Mouse (Mus musculus) testis, adult 2 months (tissue): Measurements from ENCODE around the gene Ttc30a1. TPM values are rescaled to one million over a fixed set of nuclear protein-coding genes. Genes with fewer than 3 reads are reported as not detected.
"Not testable (repeated sequence)": the region's sequence is repeated elsewhere in the genome, so short reads cannot be mapped to it uniquely, and the experiment has no call there.

ENCODE experiments used
- H3K27ac ChIP-seq: fragments of 200-500 bp; 2 replicates; pipeline ENCODE4 v1.5.1; 2012; ENCODE audit warnings: low read depth, low read length; ENCODE audit not compliant: control insufficient read depth, insufficient read depth
- H3K27me3 ChIP-seq: fragments of 200-500 bp; 2 replicates; pipeline ENCODE4 v1.6.1; 2012; ENCODE audit warnings: mild to moderate bottlenecking, low read length, moderate library complexity; ENCODE audit not compliant: control insufficient read depth, insufficient read depth
- H3K36me3 ChIP-seq: fragments of 200-500 bp; 2 replicates; pipeline ENCODE4 v1.6.1; 2012; ENCODE audit warnings: mild to moderate bottlenecking, low read length; ENCODE audit not compliant: control insufficient read depth, insufficient read depth
- H3K4me1 ChIP-seq: fragments of 200-500 bp; 2 replicates; pipeline ENCODE4 v1.6.1; 2012; ENCODE audit warnings: low read length; ENCODE audit not compliant: control insufficient read depth, insufficient read depth
- H3K4me3 ChIP-seq: fragments of 200-500 bp; 2 replicates; pipeline ENCODE4 v1.5.1; 2012; ENCODE audit warnings: low read depth, mild to moderate bottlenecking, low read length, moderate library complexity, mixed read lengths; ENCODE audit not compliant: control insufficient read depth
- CTCF ChIP-seq: fragments of 200-500 bp; IDR thresholded peaks from 2 replicates; pipeline ENCODE4 v1.5.1; 2012; ENCODE audit warnings: low read depth, mild to moderate bottlenecking, inconsistent platforms, low read length, moderate library complexity; ENCODE audit not compliant: control insufficient read depth, insufficient read depth, insufficient replicate concordance
- POLR2A ChIP-seq: fragments of 200-500 bp; IDR thresholded peaks from 2 replicates; pipeline ENCODE4 v1.6.1; 2012; ENCODE audit warnings: low read depth, mild to moderate bottlenecking, inconsistent platforms, low read length, moderate library complexity; ENCODE audit not compliant: control insufficient read depth
- polyA plus RNA-seq: library from polyadenylated mRNA; depleted of rRNA; stranded (reverse); fragments of >200 nt; gene quantifications from 2 replicates; pipeline ENCODE4 v1.2.3, GENCODE M21; 2012

The Ttc30a1 gene
- polyA plus RNA-seq, 1 experiment, result 12.3 TPM

DNA sequence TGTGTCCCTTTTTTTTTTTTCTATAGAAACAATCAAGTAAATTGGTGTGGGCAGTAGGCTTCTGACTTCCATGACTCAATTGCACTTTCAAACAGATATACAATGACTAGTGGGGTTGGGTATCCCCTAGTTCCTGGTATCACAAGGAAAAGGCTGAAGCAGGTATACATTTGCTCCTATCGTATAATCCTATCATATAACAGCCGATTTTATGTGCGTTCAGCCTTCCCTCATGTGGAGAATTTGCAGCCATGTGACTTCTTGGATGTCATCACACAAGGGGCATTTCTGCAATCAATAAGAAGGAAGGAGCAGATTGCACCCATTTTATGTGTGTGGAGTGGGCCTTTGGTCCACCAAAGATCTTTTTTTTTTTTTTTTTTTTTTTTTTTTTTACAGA lies 1.3 kb upstream of the Ttc30a1 start:
- H3K27ac ChIP-seq, result no peak overlapping the region
- TF ChIP-seq CTCF, result no peak
- no peak for TF ChIP-seq POLR2A
- no peak overlapping the region for H3K4me3 ChIP-seq
- H3K27me3 ChIP-seq, result no peaks in the 10 kb centered on the region
- H3K36me3 ChIP-seq, result no peaks in the 10 kb centered on the region
- no peaks in the 10 kb centered on the region; the same call in 1 of the 2 replicates for H3K4me1 ChIP-seq

DNA sequence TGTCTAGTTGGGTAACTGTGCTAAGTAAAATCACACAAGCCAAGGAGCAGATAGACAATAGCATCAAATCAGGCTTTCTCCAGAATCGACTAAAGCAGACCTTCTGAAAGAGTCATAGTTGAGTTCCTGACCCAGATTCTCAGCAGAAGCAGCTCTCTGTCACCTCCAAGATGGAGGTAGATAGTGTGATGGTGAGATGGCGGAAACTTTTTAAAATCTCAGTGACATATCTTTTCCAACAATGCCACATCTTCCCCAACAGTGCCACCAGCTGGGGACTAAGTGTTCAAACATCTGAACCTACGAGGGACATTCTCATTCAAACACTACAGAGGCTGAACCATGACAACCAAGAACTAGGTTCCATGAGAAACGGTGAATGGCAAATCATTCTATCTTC lies 859 bp upstream of the Ttc30a1 start:
- Histone ChIP-seq H3K4me1 (no peaks in the 10 kb centered on the region; the same call in 1 of the 2 replicates), H3K27ac (no peak overlapping the region; the same call in 1 of the 2 replicates), H3K27me3 (no peaks in the 10 kb centered on the region), H3K4me3 (peak overlapping the region; percentile 30; the same call in 1 of the 2 replicates), H3K36me3 (no peaks in the 10 kb centered on the region)
- TF ChIP-seq POLR2A (no peak), CTCF (no peak)

DNA sequence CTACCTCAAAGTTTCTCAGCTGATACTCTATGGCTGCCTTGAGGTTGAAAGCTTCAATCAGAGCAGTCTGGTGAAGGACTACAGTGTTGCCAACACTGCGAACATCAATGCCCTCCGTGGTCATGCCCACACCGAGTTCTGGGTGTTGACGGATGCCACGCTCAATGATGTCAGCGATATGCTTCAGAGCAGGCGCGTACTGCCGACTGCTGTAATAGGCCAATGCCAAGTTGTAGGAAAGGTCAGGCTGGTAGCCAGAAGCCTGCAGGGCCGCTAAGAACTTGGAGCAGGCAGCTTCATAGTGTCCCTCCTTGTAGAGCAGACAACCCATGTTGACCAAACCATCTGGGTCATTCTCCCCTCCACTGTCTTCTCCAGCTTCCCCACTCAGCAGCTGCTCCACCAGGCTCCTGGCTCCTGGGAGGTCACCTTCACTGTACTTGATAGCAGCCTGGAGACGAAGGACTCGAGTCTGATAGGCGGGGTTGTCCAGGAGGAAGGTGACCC lies 781 bp downstream of the Ttc30a1 start:
- not testable (repeated sequence) for H3K27me3 ChIP-seq

DNA sequence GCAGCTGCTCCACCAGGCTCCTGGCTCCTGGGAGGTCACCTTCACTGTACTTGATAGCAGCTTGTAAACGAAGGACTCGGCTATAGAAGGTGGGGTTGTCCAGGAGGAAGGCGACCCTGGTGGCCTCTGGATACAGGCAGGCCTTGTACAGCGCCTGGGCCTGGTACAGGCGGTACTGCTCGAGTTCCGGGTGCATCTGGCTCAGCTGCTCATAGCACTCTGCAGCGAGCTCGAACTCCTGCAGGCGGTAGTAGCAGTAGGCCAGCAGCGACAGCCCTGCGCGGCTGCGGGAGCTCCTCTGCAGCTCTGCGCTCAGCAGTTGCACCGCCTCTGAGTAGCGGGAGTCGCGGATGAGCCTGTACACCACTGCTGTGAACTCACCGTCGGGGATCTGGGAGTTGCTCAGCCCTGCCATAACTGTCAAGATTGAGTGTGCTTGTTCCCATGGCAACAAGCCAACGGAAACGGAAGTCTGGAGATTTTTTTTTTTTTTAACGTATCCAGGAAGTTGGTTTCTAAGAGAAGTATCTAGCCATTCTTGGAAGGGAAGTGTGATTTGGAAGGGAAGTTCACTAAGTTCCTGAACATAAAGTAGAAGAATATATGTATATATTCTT lies 3.9 kb downstream of the Ttc30a1 start, which contains the start of gene Ttc30a2:
Gene Ttc30a2, minus strand, starts transcription at position 419 of the 617 bp plus-strand sequence.
- H3K4me1 ChIP-seq, H3K27me3 ChIP-seq, H3K36me3 ChIP-seq: not testable (repeated sequence)
- TF ChIP-seq POLR2A, result peak; percentile 58; the same call in 1 of the 2 replicates
- H3K27ac ChIP-seq, result peak within 1 kb of the TSS; percentile 87
- peak within 1 kb of the TSS; percentile 86 for H3K4me3 ChIP-seq

More for the DNA sequence above, 781 bp downstream of the Ttc30a1 start:
- H3K36me3 ChIP-seq, H3K4me1 ChIP-seq: not testable (repeated sequence)
- Histone ChIP-seq H3K4me3 (peak overlapping the region; percentile 88), H3K27ac (peak overlapping the region; percentile 96)

DNA sequence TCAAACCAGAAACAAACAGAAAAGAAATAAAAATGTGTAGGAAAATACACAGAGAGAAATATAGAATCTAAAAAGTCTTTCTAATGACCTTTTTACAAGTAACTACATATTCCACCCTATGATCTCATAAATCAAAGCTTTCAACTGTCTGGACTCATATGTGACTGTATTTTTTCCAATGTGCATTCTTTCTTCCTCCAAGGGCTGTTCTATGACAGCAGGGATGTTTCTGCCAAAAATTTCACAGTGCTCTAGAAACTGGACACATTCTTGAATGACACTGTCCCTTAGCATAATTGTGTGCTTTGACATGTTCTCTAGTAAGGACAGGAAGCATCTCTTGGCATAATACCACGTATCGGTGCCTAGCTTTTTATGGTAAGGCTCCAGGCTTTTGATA lies 5.7 kb downstream of the Ttc30a1 start:
- H3K4me3 ChIP-seq, H3K27me3 ChIP-seq, H3K36me3 ChIP-seq, H3K27ac ChIP-seq, H3K4me1 ChIP-seq: not testable (repeated sequence)

DNA sequence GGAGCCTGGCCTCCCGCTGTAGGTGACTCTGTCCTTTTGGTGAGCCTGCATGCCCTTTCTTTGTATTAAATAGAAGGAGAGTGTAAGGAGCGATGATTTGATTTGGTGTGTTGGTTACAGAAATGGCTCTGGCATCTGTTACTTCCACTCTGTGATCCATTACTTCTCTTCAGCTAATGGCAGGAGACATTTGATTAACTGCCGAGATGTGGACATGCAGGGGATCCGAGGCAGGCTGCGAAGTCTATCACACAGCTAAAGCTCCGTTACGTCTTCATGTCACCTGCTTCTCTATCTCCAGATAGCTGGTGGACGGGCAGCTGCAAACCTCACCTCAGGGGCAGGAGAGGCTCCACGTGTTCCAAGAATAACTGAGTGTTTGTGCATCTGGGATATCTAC lies 7.6 kb downstream of the Ttc30a1 start:
- no peaks in the 10 kb centered on the region for H3K4me1 ChIP-seq
- no peak overlapping the region for H3K4me3 ChIP-seq
- TF ChIP-seq POLR2A, result no peak
- TF ChIP-seq CTCF, result no peak
- H3K27ac ChIP-seq, result no peak overlapping the region
- no peaks in the 10 kb centered on the region for H3K27me3 ChIP-seq
- no peaks in the 10 kb centered on the region for H3K36me3 ChIP-seq

DNA sequence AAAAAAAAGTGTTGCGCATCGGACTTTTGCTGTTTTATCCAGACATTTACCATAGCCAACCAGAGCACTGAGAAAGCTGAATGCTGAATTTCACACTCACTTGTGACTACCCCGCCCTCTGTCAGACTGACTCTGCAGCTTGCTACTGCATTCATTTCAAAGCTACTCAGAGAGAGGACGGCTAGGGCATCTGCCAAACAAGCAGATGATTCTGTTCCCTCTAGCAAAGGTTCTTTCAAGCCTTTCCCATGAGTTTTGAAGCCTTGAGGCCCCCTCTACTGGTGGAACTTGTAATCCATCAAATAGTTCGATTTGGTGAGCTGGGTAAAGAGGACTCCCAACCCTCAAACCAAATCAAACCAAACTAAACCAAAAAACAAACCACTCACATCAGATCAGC lies 16.8 kb downstream of the Ttc30a1 start:
- Histone ChIP-seq H3K27ac (no peak overlapping the region), H3K4me3 (no peak overlapping the region), H3K27me3 (no peaks in the 10 kb centered on the region), H3K36me3 (no peaks in the 10 kb centered on the region), H3K4me1 (peaks cover 5% of the 10 kb centered on the region)
- no peak for TF ChIP-seq CTCF
- TF ChIP-seq POLR2A, result no peak

DNA sequence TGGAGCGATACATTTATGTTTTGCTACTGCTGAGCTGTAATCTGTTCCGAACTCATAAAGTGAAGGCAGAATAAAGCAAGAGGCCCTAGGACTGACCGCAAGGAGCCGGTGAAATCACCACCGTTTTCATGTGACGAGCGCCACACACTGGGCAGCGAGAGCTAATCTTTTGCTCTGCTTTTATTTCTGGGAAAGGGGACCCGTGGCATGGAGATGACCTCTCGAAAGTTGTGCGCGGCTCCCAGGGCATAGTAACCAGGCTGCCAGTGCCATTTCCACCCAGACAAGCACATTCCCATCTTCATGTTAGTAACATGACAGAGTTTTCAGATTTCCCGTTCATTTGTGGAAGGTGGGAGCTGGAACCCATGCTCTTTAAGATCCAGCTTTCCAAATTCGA lies 17.3 kb downstream of the Ttc30a1 start:
- Histone ChIP-seq H3K27me3 (no peaks in the 10 kb centered on the region), H3K27ac (no peak overlapping the region), H3K36me3 (no peaks in the 10 kb centered on the region), H3K4me1 (peaks cover 7% of the 10 kb centered on the region), H3K4me3 (no peak overlapping the region)
- TF ChIP-seq CTCF (peak; percentile 38; the same call in 1 of the 2 replicates), POLR2A (no peak)
